Mouse (Mus musculus) ES-CJ7 (cell line): ENCODE data around the gene Hes7.

Experiments
- DNase-seq: peaks from one replicate; pipeline ENCODE4 v3.0.0; 2011; ENCODE audit warnings: low read depth, low spot score

Hes7 gene

GRCm38 (mm10) chr11:69119446-69120155 lies 603 bp upstream of the Hes7 start:
- no peak for DNase-seq

GRCm38 (mm10) chr11:69121001-69121740 lies 967 bp downstream of the Hes7 start:
- no peak for DNase-seq

GRCm38 (mm10) chr11:69121741-69122335 lies 1.6 kb downstream of the Hes7 start:
- DNase-seq = peak; percentile 81

GRCm38 (mm10) chr11:69122336-69122951 lies 2.2 kb downstream of the Hes7 start, which contains the start of gene 9130213A22Rik:
Gene 9130213A22Rik, minus strand, starts transcription at chr11:69122589.
- DNase-seq = peak; percentile 84

- DNase-seq = peak; percentile 88
Measured at GRCm38 (mm10) chr11:69123056-69123692, 3.0 kb downstream of the Hes7 start.

GRCm38 (mm10) chr11:69123693-69124497 lies 3.7 kb downstream of the Hes7 start:
- DNase-seq = peak; percentile 95

GRCm38 (mm10) chr11:69124498-69124847 lies 4.3 kb downstream of the Hes7 start:
- no peak for DNase-seq

GRCm38 (mm10) chr11:69125041-69125851 lies 5.0 kb downstream of the Hes7 start:
- peak; percentile 96 for DNase-seq

- DNase-seq = no peak
Measured at GRCm38 (mm10) chr11:69125852-69125918, 5.5 kb downstream of the Hes7 start, which contains the start of gene Aloxe3. Gene Aloxe3, plus strand, starts transcription at chr11:69125896.

GRCm38 (mm10) chr11:69125919-69126705 lies 5.9 kb downstream of the Hes7 start:
- peak; percentile 28 for DNase-seq

- DNase-seq = peak; percentile 36
Measured at GRCm38 (mm10) chr11:69126706-69127095, 6.5 kb downstream of the Hes7 start.

- no peak for DNase-seq
Measured at GRCm38 (mm10) chr11:69128426-69129122, 8.4 kb downstream of the Hes7 start.

- DNase-seq = peak; percentile 94
Measured at GRCm38 (mm10) chr11:69133566-69133922, 13.3 kb downstream of the Hes7 start.

GRCm38 (mm10) chr11:69133923-69134621 lies 13.9 kb downstream of the Hes7 start:
- peak; percentile 89 for DNase-seq

- DNase-seq = no peak
Measured at GRCm38 (mm10) chr11:69134622-69134968, 14.4 kb downstream of the Hes7 start.

GRCm38 (mm10) chr11:69135361-69135760 lies 15.2 kb downstream of the Hes7 start:
- DNase-seq = no peak

GRCm38 (mm10) chr11:69147546-69147945 lies 27.3 kb downstream of the Hes7 start:
- DNase-seq = no peak

GRCm38 (mm10) chr11:69148451-69148960 lies 28.3 kb downstream of the Hes7 start:
- DNase-seq = no peak

- no peak for DNase-seq
Measured at GRCm38 (mm10) chr11:69149728-69150127, 29.5 kb downstream of the Hes7 start.
